In the genomic region with DNA sequence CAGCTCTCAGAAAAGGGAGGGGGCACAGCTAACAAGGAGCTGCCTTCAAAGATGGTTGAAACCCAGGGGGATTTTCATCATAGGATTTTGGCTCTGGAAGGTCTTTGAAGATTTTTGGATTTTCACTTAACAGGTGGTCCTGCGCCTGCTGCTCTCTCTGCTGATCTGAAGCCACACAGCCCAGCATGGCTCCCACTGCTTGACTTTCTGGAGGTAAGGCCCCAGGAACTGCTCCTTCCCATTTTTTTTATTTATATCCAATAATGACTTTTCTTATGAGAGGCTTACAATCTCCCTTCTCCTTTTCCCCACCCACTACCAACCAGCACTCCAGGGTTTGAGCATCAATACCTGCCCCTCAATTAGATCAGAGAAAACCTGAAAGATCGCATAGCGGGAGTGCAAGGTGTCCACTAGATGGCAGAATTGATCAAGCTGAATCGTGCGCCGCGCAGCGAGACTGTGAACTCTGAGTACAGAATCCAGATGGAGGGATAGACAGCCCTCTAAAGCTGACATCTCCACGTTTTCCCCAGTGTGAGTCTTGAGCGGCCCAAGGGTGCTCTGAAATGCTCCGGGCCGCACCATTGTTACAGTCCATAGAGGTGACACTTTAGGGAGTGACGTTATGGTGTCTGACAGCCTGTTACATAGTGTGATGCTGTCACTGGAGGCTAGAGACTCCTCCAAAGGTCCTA, we compare ENCODE assay signal across 8 mouse cellular contexts.
DNase-seq lines count a peak whose midpoint lies in the region; ATAC-seq and TF ChIP-seq lines count a peak whose summit lies in the region.

No protein-coding gene starts in this region.

- TF ChIP-seq POLR2A in lung, adult 2 months (IDR thresholded peaks at IDR 0.05; ENCODE audit: borderline replicate concordance, extremely low read depth, low read depth, low read length): no peak

- no peak overlapping the region for H3K27ac ChIP-seq in embryonic facial prominence, embryonic 12.5 days

- TF ChIP-seq CTCF in lung, adult 2 months (IDR thresholded peaks at IDR 0.05; ENCODE audit: insufficient read depth, low read length): peak; percentile 82

- H3K4me1 ChIP-seq in embryonic facial prominence, embryonic 12.5 days: no peaks in the 10 kb centered on the region
- H3K4me1 ChIP-seq in lung, adult 2 months (ENCODE audit: control insufficient read depth, insufficient read depth, low read length): no peaks in the 10 kb centered on the region

- DNase-seq in ES-CJ7 (ENCODE audit: low read depth, low spot score): peak; percentile 68
- peak; percentile 52 to 56 for DNase-seq in adrenal gland, postnatal 36 days
- peak; percentile 51 to 64 for DNase-seq in heart, postnatal 10 days
- DNase-seq in kidney, postnatal 36 days: peak; percentile 51 to 76
- DNase-seq in lung, adult 2 months: peak; percentile 19
- DNase-seq in retina, adult 2 months (ENCODE audit: low read depth, low spot score): peak; percentile 45

- ATAC-seq in embryonic facial prominence, embryonic 12.5 days (ENCODE audit: insufficient number of reproducible peaks, insufficient read depth, low FRiP score, low TSS enrichment): peak; percentile 64; the same call in 1 of the 2 replicates
- no peak for ATAC-seq in erythroid progenitor cell, adult 5-6 weeks (replicated peaks; ENCODE audit: low FRiP score, poor library complexity, severe bottlenecking)

- intact Hi-C loops in heart, postnatal 10 days (cut with DNase I): loop anchor here (1.0 to 10.0 kb wide), 4 partner anchors 494 to 1066 kb away; no protein-coding TSS in a partner anchor

- H3K9me3 ChIP-seq in embryonic facial prominence, embryonic 12.5 days: no peaks in the 10 kb centered on the region

- no peaks in the 10 kb centered on the region for H3K27me3 ChIP-seq in embryonic facial prominence, embryonic 12.5 days

- no peak overlapping the region for H3K4me2 ChIP-seq in embryonic facial prominence, embryonic 12.5 days (replicated peaks)

- H3K4me3 ChIP-seq in embryonic facial prominence, embryonic 12.5 days: no peak overlapping the region
- no peak overlapping the region for H3K4me3 ChIP-seq in lung, adult 2 months (replicated peaks; ENCODE audit: extremely low read depth, low read depth, low read length)

- no peak overlapping the region for H3K9ac ChIP-seq in embryonic facial prominence, embryonic 12.5 days

- WGBS in embryonic facial prominence, embryonic 12.5 days: 7% methylated on average over 13 of the region's 13 CpGs
- 11% methylated on average over 13 of the region's 13 CpGs for WGBS in lung, adult 2 months

- H3K36me3 ChIP-seq in embryonic facial prominence, embryonic 12.5 days: no peaks in the 10 kb centered on the region
